Mouse (Mus musculus): ENCODE measurements around the gene Dock1.

DNA sequence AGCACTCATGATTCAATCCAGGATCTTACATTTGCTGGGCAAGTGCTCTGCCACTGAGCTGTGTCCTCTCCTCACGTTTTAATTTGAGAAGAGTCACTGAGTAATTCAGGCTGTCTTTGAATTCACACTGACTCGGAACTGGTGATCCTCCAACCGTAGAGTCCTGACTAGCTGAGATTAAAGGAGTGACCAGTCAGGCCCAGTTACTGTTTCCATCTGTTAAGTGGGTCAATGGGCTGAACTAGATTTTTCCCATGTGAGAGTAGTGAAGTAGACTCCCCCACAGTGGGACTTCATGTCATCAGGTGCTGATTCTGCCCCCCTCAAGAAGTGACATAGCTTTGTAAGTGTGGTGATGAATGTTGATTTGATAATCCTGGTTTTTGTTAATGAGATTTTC lies 49.0 kb downstream of the Dock1 start:
- no peak for TF ChIP-seq CTCF (conservative IDR thresholded peaks at IDR 0.05; ENCODE audit: insufficient read depth, insufficient read length, low read depth, low read length)
- no peak for TF ChIP-seq POLR2A (IDR thresholded peaks at IDR 0.05; ENCODE audit: low read depth, low read length)
